ENCODE assay signal across 8 mouse cellular contexts in genomic region chr7:101301881-101302456, GRCm38 (mm10). TPM values are rescaled to one million over a fixed set of nuclear protein-coding genes. Genes with fewer than 3 reads are reported as not detected.
DNase-seq lines count a peak whose midpoint lies in the region; ATAC-seq lines count a peak whose summit lies in the region.

Gene Atg16l2 (minus strand): TSS chr7:101302251.

- no peaks in the 10 kb centered on the region for H3K36me3 ChIP-seq in hindbrain, embryonic 14.5 days (replicated peaks; ENCODE audit: control insufficient read depth, insufficient read depth)

- H3K27me3 ChIP-seq in hindbrain, embryonic 14.5 days (ENCODE audit: control insufficient read depth, insufficient read depth, low read length): 0 out of 2 replicates have a peak, but pooled peaks cover 4% of the 10 kb centered on the region

- under 1% methylated on average over 38 of the region's 39 CpGs for WGBS in hindbrain, embryonic 14.5 days

- H3K9me3 ChIP-seq in hindbrain, embryonic 14.5 days (ENCODE audit: control insufficient read depth, low read length): no peaks in the 10 kb centered on the region

- peak within 1 kb of the TSS; percentile 69 for H3K9ac ChIP-seq in hindbrain, embryonic 14.5 days

- H3K27ac ChIP-seq in hindbrain, embryonic 14.5 days: peak within 1 kb of the TSS; percentile 52; the same call in 1 of the 2 replicates

- H3K4me1 ChIP-seq in hindbrain, embryonic 14.5 days (replicated peaks; ENCODE audit: control insufficient read depth, insufficient read depth, low read length): peaks cover 8% of the 10 kb centered on the region

- peak; percentile 96 for DNase-seq in R1 (ENCODE audit: low read depth, low spot score)
- peak; percentile 97 for DNase-seq in cerebellum, postnatal 25 days
- DNase-seq in frontal cortex, postnatal 25 days (ENCODE audit: low spot score in 2 of 2): peak; percentile 77 to 79
- peak; percentile 87 for DNase-seq in hindbrain, embryonic 14.5 days (ENCODE audit: low spot score)
- peak; percentile 88 to 89 for DNase-seq in layer of hippocampus, postnatal 36 days
- peak; percentile 95 for DNase-seq in lung, postnatal 36 days
- peak; percentile 99 for DNase-seq in retina, postnatal 1 day
- peak; percentile 88 to 94 for DNase-seq in urinary bladder, adult 18-20 months (ENCODE audit: low spot score in 2 of 2)

- H3K4me3 ChIP-seq in hindbrain, embryonic 14.5 days (replicated peaks; ENCODE audit: low read length): peak within 1 kb of the TSS; percentile 68

- peak within 1 kb of the TSS; percentile 81 for H3K4me2 ChIP-seq in hindbrain, embryonic 14.5 days (replicated peaks)

- ATAC-seq in hindbrain, embryonic 14.5 days (ENCODE audit: low FRiP score): peak; percentile 96

RNA-seq across cellular contexts. Expression of gene Atg16l2, which starts in this region (rescaled TPM):
- 19.3 and 21.3 TPM in 2 replicates for polyA plus RNA-seq in hindbrain, embryonic 14.5 days (2014; fragmentation: Nextera tagmentation; extraction: Ambion mirVana)
- total RNA-seq in layer of hippocampus, postnatal 36 days (2021): 10 to 100 TPM; 42.1 to 42.7 TPM

Comparison
In these comparisons a context has a peak if more than half of its experiments do, and no peak if none do; other contexts are left out.
1. Peak in every context shown above with its lines: DNase-seq, ATAC-seq, H3K4me3 ChIP-seq and H3K27ac ChIP-seq.